Mouse (Mus musculus): ENCODE data around the gene Akirin1. TPM values are rescaled to one million over a fixed set of nuclear protein-coding genes. Genes with fewer than 3 reads are reported as not detected.

The Akirin1 gene
- polyA plus RNA-seq, 1 experiment from 2014 or later = 55.1 TPM

- peaks cover 10% of the 10 kb centered on the region for H3K4me1 ChIP-seq
- H3K27me3 ChIP-seq (ENCODE audit: low read depth, poor library complexity, severe bottlenecking) = no peaks in the 10 kb centered on the region
- peak overlapping the region; percentile 72 for H3K4me3 ChIP-seq
- peak overlapping the region; percentile 87 for H3K27ac ChIP-seq
- H3K36me3 ChIP-seq = no peaks in the 10 kb centered on the region
- H3K9me3 ChIP-seq (replicated peaks) = no peaks in the 10 kb centered on the region
- no peak for DNase-seq (ENCODE audit: low spot score)
- 22% methylated on average over 10 of the region's 10 CpGs for WGBS
These were observed 1.3 kb downstream of the Akirin1 start for GRCm38 (mm10) chr4:123748726-123749415.

DNA sequence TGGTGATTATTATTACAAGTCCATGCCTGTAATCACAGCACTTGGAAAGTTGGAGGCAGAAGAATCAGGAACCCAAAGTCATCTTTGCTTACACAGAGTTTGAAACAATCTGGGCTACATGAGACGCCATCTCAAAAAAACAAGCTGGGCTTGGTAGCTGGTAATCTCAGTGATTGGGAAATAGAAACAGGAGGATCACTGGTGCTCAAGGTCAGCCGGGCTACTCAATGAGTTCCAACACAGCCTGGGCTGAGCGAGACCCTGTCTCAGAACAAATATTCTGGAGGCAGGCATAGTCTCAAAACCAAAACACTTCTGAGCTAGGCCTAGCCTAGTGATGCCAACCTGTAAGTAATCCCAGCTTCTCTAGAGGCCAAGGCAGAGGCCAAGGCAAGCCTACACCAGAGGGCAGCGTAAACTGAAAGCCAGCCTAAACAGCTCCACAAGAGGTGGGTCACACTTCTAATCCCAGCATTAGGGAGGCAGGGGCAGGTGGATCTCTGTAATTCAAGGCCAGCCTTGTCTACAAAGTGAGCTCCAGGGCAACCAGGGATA lies 4.8 kb downstream of the Akirin1 start:
- Histone ChIP-seq H3K4me1 (peaks cover 10% of the 10 kb centered on the region), H3K36me3 (peaks cover 30% of the 10 kb centered on the region), H3K4me3 (no peak overlapping the region), H3K9me3 (replicated peaks) (no peaks in the 10 kb centered on the region), H3K27me3 (ENCODE audit: low read depth, poor library complexity, severe bottlenecking) (no peaks in the 10 kb centered on the region), H3K27ac (no peak overlapping the region)
- WGBS = 92% methylated on average over 4 of the region's 4 CpGs
- DNase-seq (ENCODE audit: low spot score) = no peak

- H3K27me3 ChIP-seq (ENCODE audit: low read depth, poor library complexity, severe bottlenecking) = no peaks in the 10 kb centered on the region
- H3K36me3 ChIP-seq = peaks cover 54% of the 10 kb centered on the region
- no peak overlapping the region for H3K27ac ChIP-seq
- H3K4me3 ChIP-seq = no peak overlapping the region
- no peak for DNase-seq (ENCODE audit: low spot score)
- H3K4me1 ChIP-seq = no peaks in the 10 kb centered on the region
- WGBS = 90% methylated on average over 1 of the region's 1 CpGs
- H3K9me3 ChIP-seq (replicated peaks) = no peaks in the 10 kb centered on the region
These were observed 7.3 kb downstream of the Akirin1 start for GRCm38 (mm10) chr4:123742891-123743290.

GRCm38 (mm10) chr4:123738708-123739107 lies 11.4 kb downstream of the Akirin1 start:
- 95% methylated on average over 4 of the region's 4 CpGs for WGBS
- H3K27ac ChIP-seq = no peak overlapping the region
- H3K4me3 ChIP-seq = no peak overlapping the region
- peaks cover 83% of the 10 kb centered on the region for H3K36me3 ChIP-seq
- H3K4me1 ChIP-seq = no peaks in the 10 kb centered on the region
- H3K27me3 ChIP-seq (ENCODE audit: low read depth, poor library complexity, severe bottlenecking) = no peaks in the 10 kb centered on the region
- DNase-seq (ENCODE audit: low spot score) = no peak
- H3K9me3 ChIP-seq (replicated peaks) = no peaks in the 10 kb centered on the region

- 91% methylated on average over 9 of the region's 9 CpGs for WGBS
- Histone ChIP-seq H3K27ac (no peak overlapping the region), H3K36me3 (peaks cover 53% of the 10 kb centered on the region)
These were observed 16.6 kb downstream of the Akirin1 start for GRCm38 (mm10) chr4:123733532-123733931.

DNA sequence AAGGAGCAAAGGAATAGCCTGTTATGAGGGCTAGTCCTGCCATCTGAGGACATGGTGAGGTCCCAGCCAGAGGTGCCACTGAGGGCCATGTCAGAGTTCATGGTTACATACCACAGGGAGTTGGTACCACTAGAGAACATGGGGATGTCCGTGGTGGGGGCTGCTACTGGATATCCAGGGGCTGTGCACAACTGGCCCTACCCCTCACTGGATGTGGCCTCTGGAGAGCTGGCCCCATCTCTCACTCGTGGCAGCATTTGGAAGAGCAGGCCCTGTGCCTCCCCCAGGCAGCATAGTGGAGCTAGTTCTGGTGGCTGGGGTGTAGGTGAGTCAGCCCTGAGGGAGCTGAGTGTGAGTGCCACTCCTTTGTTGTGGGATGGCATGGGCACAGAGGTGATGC lies 17.2 kb downstream of the Akirin1 start:
- DNase-seq (ENCODE audit: low spot score) = no peak
- Histone ChIP-seq H3K4me1 (no peaks in the 10 kb centered on the region), H3K27ac (no peak overlapping the region), H3K36me3 (peaks cover 47% of the 10 kb centered on the region), H3K4me3 (no peak overlapping the region), H3K27me3 (ENCODE audit: low read depth, poor library complexity, severe bottlenecking) (no peaks in the 10 kb centered on the region), H3K9me3 (replicated peaks) (no peaks in the 10 kb centered on the region)
- WGBS = 91% methylated on average over 2 of the region's 2 CpGs

More at GRCm38 (mm10) chr4:123733532-123733931, 16.6 kb downstream of the Akirin1 start:
- no peaks in the 10 kb centered on the region for H3K27me3 ChIP-seq (ENCODE audit: low read depth, poor library complexity, severe bottlenecking)
- no peak overlapping the region for H3K4me3 ChIP-seq
- no peaks in the 10 kb centered on the region for H3K4me1 ChIP-seq
- H3K9me3 ChIP-seq (replicated peaks) = no peaks in the 10 kb centered on the region
- DNase-seq (ENCODE audit: low spot score) = no peak

- Histone ChIP-seq H3K27ac (no peak overlapping the region), H3K36me3 (peaks cover 42% of the 10 kb centered on the region), H3K4me3 (no peak overlapping the region), H3K9me3 (replicated peaks) (no peaks in the 10 kb centered on the region), H3K4me1 (no peaks in the 10 kb centered on the region), H3K27me3 (ENCODE audit: low read depth, poor library complexity, severe bottlenecking) (no peaks in the 10 kb centered on the region)
- 92% methylated on average over 4 of the region's 4 CpGs for WGBS
- DNase-seq (ENCODE audit: low spot score) = no peak
These were observed 17.8 kb downstream of the Akirin1 start for GRCm38 (mm10) chr4:123732163-123732910.

DNA sequence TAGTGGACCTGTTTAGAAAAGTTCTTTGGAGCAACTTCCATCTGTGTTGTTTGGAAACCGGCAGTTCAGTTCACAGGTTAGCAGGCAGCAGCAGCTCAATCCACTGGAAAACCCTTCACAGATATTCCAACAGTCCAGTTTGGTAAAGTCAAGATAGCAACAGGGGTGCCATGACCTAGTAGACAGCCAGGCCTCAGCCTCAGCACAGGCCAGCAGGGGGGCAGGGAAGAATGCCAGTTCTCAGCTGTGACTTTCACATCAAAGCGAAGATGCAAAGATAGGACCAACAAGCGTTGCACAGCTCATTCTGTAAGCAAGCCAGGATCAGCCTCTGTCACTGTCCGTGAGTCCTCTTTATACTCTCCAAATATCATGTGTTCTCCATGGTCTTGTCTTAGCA lies 28.4 kb downstream of the Akirin1 start:
- 90% methylated on average over 4 of the region's 4 CpGs for WGBS
- Histone ChIP-seq H3K27me3 (ENCODE audit: low read depth, poor library complexity, severe bottlenecking) (no peaks in the 10 kb centered on the region), H3K36me3 (no peaks in the 10 kb centered on the region), H3K27ac (no peak overlapping the region), H3K4me3 (no peak overlapping the region), H3K9me3 (replicated peaks) (no peaks in the 10 kb centered on the region), H3K4me1 (peaks cover 10% of the 10 kb centered on the region)
- no peak for DNase-seq (ENCODE audit: low spot score)

GRCm38 (mm10) chr4:123718434-123718780 lies 31.7 kb downstream of the Akirin1 start:
- peaks cover 10% of the 10 kb centered on the region for H3K4me1 ChIP-seq
- H3K9me3 ChIP-seq (replicated peaks) = no peaks in the 10 kb centered on the region
- WGBS = 30% methylated on average over 7 of the region's 7 CpGs
- H3K27me3 ChIP-seq (ENCODE audit: low read depth, poor library complexity, severe bottlenecking) = no peaks in the 10 kb centered on the region
- H3K4me3 ChIP-seq = peak overlapping the region; percentile 87
- peak overlapping the region; percentile 86 for H3K27ac ChIP-seq
- no peak for DNase-seq (ENCODE audit: low spot score)
- H3K36me3 ChIP-seq = peaks cover 25% of the 10 kb centered on the region

DNA sequence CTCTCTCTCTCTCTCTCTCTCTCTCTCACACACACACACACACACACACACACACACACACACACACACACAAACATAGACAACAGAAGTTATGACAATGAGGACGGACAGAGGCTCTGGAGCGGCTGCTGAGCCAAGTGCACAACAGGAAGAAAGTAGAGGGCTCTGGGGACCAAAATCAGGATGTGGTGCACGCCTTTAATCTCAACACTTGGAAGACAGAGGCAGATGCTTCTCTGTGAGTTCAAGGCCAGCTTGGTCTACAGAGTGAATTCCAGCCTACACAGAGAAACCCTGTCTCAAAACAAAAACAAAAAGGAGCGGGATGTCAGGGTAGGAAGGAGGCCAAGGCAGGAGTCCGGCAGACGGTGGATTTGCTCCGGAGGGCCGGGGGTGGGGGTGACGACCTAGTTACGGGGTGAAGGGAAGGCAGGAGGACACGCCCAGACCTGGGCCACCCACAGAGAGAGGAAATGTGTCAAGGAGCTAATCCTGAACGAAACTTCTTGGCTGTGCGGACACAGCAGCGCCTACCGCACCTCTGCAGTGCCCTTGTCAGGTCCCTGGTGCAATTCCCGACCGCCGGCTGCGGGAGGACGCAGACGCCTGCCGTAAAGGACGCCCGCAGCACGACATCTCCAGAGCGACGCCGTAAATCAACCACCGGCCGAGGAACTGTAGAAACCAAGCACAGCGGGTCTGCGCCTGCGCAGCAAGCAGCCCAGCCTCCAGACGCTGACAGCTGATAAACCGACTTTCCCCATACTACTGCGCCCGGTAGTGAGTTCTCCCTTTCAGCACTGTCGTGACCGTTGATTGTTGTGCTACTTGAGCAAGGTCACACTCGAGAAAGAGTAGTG lies 32.3 kb downstream of the Akirin1 start, which contains the start of gene Ndufs5:
Ndufs5 (minus strand) TSS at position 629 of the 860 bp plus-strand sequence.
- under 1% methylated on average over 40 of the region's 40 CpGs for WGBS
- Histone ChIP-seq H3K36me3 (peaks cover 30% of the 10 kb centered on the region), H3K27ac (peak within 1 kb of the TSS; percentile 86), H3K27me3 (ENCODE audit: low read depth, poor library complexity, severe bottlenecking) (no peaks in the 10 kb centered on the region), H3K4me1 (peaks cover 10% of the 10 kb centered on the region), H3K4me3 (peak within 1 kb of the TSS; percentile 87), H3K9me3 (replicated peaks) (no peaks in the 10 kb centered on the region)
- DNase-seq (ENCODE audit: low spot score) = peak; percentile 98

DNA sequence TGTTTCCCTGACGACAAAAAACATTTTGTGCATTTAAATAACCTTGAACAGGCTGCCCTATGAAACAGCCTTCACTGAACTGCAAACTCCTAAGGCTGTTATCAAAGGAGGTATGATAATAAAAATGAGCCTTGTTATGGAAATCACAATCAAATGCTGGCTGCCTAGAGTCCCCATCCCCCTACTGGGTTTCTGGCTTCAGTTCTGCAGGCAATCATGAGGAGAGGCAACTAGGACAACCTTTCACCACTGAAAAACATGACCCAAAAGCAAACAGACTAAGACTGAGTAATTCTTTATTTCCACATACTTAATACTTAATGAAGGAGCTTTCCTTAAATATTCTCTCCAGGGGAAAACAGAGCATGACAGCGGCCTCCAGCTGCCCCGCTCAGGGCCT lies 37.7 kb downstream of the Akirin1 start:
- H3K4me1 ChIP-seq = peaks cover 5% of the 10 kb centered on the region
- H3K9me3 ChIP-seq (replicated peaks) = no peaks in the 10 kb centered on the region
- WGBS = 88% methylated on average over 3 of the region's 3 CpGs
- peaks cover 48% of the 10 kb centered on the region for H3K36me3 ChIP-seq
- H3K27ac ChIP-seq = no peak overlapping the region
- DNase-seq (ENCODE audit: low spot score) = no peak
- H3K27me3 ChIP-seq (ENCODE audit: low read depth, poor library complexity, severe bottlenecking) = no peaks in the 10 kb centered on the region
- no peak overlapping the region for H3K4me3 ChIP-seq

DNA sequence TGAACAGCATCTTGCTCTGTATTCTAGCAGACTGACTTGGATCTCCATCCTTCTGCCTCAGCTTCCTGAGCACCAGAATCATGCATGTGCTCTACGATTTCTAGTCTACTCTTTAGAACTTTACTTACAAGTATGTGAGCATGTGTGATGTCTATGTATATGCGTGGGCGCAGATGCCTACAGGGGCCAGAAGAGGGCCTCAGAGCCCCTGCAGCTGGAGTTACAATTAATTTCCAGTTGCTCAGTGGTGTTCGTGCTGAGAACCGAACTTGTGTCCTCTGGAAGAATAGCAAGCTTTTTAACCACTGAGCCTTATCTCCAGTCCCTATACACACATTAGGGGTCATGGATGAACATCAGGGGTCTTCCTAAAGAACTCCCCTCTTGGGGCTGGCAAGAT lies 42.8 kb downstream of the Akirin1 start:
- DNase-seq (ENCODE audit: low spot score) = no peak
- Histone ChIP-seq H3K36me3 (peaks cover 15% of the 10 kb centered on the region), H3K27ac (no peak overlapping the region), H3K9me3 (replicated peaks) (no peaks in the 10 kb centered on the region), H3K27me3 (ENCODE audit: low read depth, poor library complexity, severe bottlenecking) (no peaks in the 10 kb centered on the region), H3K4me1 (no peaks in the 10 kb centered on the region), H3K4me3 (no peak overlapping the region)
- WGBS = 92% methylated on average over 5 of the region's 5 CpGs
